Comparison of ENCODE assay signal across 19 mouse cellular contexts in genomic region chr6:4588722-4589121, GRCm38 (mm10). TPM values are rescaled to one million over a fixed set of nuclear protein-coding genes. Genes with fewer than 3 reads are reported as not detected.
DNase-seq lines count a peak whose midpoint lies in the region; TF ChIP-seq lines count a peak whose summit lies in the region.
"Had no signal": no experiment of that assay in that cellular context is flagged by ENCODE, and none has a peak within 500 bp of the region (broad histone marks: within the 10 kb centered on the region; RNA-seq: fewer than 3 reads in every experiment).

No protein-coding gene starts in this region.

- TF ChIP-seq POLR2A in myocyte (IDR thresholded peaks at IDR 0.05; ENCODE audit: insufficient read length, low read depth), result no peak

- intact Hi-C loops in heart, postnatal 36 days (cut with DNase I), result no loop called here

- no peaks in the 10 kb centered on the region for H3K27me3 ChIP-seq in myocyte (ENCODE audit: control insufficient read depth, insufficient read depth, insufficient read length)
- H3K27me3 ChIP-seq: embryonic facial prominence, embryonic 12.5 days; forebrain, embryonic 12.5 days; Patski had no signal

- DNase-seq in 3T3-L1 (ENCODE audit: low read depth, low spot score), result peak; percentile 77
- peak; percentile 50 for DNase-seq in adipocyte (ENCODE audit: low spot score)
- DNase-seq in thymus, postnatal 0 days (ENCODE audit: low spot score), result no peak
- no peak for DNase-seq in heart, postnatal 36 days
- DNase-seq: adrenal gland, adult 2 months; adrenal gland, postnatal 10 days; adrenal gland, postnatal 25 days; cerebellum, adult 11 months; cerebellum, adult 18-20 months; cerebellum, adult 8-10 months; cerebellum, adult 9-11 months; cerebellum, postnatal 14 days; cerebellum, postnatal 36 days; embryo, embryonic 11 days had no signal

- no peak overlapping the region for H3ac ChIP-seq in myocyte (ENCODE audit: control insufficient read depth, insufficient read length)

- H3K79me2 ChIP-seq in myocyte (ENCODE audit: control insufficient read depth, insufficient read depth), result no peaks in the 10 kb centered on the region

- H3K36me3 ChIP-seq in myocyte (ENCODE audit: control insufficient read depth, insufficient read depth), result no peaks in the 10 kb centered on the region
- H3K36me3 ChIP-seq: embryonic facial prominence, embryonic 12.5 days; forebrain, embryonic 10.5 days; forebrain, embryonic 12.5 days had no signal

- no peak overlapping the region for H3K4me2 ChIP-seq in myocyte (ENCODE audit: low read depth)
- H3K4me2 ChIP-seq: embryonic facial prominence, embryonic 12.5 days; forebrain, embryonic 12.5 days had no signal

- H3K4me3 ChIP-seq in myocyte, result no peak overlapping the region
- H3K4me3 ChIP-seq: embryonic facial prominence, embryonic 12.5 days; forebrain, embryonic 10.5 days; forebrain, embryonic 12.5 days had no signal

TF ChIP-seq in myocyte, 11 proteins besides CTCF, POLR2A, EP300 and RAD21:
- TF ChIP-seq MYOD1 (IDR thresholded peaks at IDR 0.05; ENCODE audit: control insufficient read depth in 1 of 3, insufficient read length in 2 of 3, low read depth in 2 of 3) (no peak), CEBPB (IDR thresholded peaks at IDR 0.05; ENCODE audit: insufficient read depth, poor library complexity, severe bottlenecking) (peak; percentile 70; the same call in 1 of the 2 replicates)

RNA-seq across cellular contexts. Expression of gene Casd1, which starts 11.9 kb away (rescaled TPM):
- polyA plus RNA-seq in myocyte (2012; fragmentation: generic; extraction: Trizol), result 6.8 TPM
- polyA plus RNA-seq in thymus, postnatal 0 days (2015; fragmentation: Nextera tagmentation; extraction: Ambion mirVana), result 15.0 and 16.8 TPM in 2 replicates
- 10 to 100 TPM; 24.4 to 27.3 TPM for total RNA-seq in heart, postnatal 36 days (2021)

Comparison
In these comparisons a context has a peak if more than half of its experiments do, and no peak if none do; other contexts are left out.
1. DNase-seq: peak in 3T3-L1 (single experiment) and adipocyte (single experiment); none in thymus, postnatal 0 days (single experiment) and heart, postnatal 36 days (0 of 2).